Mouse (Mus musculus): ENCODE measurements around the gene Gtf2i. TPM values are rescaled to one million over a fixed set of nuclear protein-coding genes. Genes with fewer than 3 reads are reported as not detected.

The Gtf2i gene
- polyA plus RNA-seq, 1 experiment from 2014 or later: 108 TPM

DNA sequence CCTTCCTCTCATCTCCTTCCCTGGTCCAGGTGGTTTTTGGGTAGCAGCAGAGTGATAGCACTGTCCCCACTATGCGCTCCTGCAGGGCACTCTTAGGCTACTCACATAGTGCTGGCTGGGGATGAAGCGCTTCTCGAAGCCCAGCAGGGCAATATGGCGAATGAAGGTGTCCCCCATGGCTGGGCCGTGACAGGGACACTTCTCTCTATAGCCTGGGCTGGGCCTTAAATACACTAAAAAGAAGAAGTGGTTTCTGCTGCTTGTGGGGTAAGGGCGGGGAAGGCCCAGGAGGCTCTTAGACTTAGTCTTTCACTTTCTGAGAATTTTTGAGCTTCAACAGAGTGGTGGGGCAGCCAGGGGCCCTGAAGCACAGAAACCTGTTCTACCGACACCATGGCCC lies 85.2 kb downstream of the Gtf2i start, which contains the start of gene Ncf1:
Gene Ncf1, minus strand, starts transcription at position 235 of the 400 bp plus-strand sequence.
- Histone ChIP-seq H3K27ac (ENCODE audit: low read depth, low read length) (peak within 1 kb of the TSS; percentile 19), H3K4me2 (no peak within 1 kb of the TSS), H3K4me1 (replicated peaks; ENCODE audit: control insufficient read depth, insufficient read depth, low read length) (peaks cover 22% of the 10 kb centered on the region)

DNA sequence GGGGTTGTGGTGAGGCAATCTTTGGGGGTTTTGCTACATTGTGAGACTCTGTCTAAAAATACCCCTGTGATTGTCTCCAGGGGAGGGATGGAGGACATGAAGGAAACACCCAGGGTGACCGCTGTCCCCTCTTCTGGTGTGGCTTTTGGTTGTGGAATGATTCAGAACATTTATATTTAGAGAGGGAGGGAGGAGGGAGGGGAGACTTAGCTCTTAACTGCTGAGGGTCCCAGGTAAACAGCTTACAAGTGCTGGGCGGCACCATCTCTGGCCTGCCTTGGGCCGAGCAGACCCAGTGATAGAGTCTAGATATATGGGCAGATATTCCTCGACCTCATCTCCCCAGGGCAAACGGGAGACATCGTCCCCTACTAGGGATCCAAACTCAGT lies 86.3 kb downstream of the Gtf2i start:
- 0 out of 2 replicates have a peak overlapping the region, but pooled peaks have one; percentile 12 for H3K4me3 ChIP-seq (ENCODE audit: low read depth, low read length)
- 61% methylated on average over 6 of the region's 6 CpGs for WGBS

More for the DNA sequence above, 85.2 kb downstream of the Gtf2i start, which contains the start of gene Ncf1:
- Histone ChIP-seq H3K9me3 (ENCODE audit: control insufficient read depth, low read length) (no peaks in the 10 kb centered on the region), H3K4me3 (ENCODE audit: low read depth, low read length) (0 out of 2 replicates have a peak within 1 kb of the TSS, but pooled peaks have one; percentile 12), H3K27me3 (replicated peaks; ENCODE audit: control insufficient read depth, insufficient read depth, low read length) (no peaks in the 10 kb centered on the region), H3K9ac (ENCODE audit: low read depth, low read length) (no peak within 1 kb of the TSS), H3K36me3 (ENCODE audit: control insufficient read depth, insufficient read depth, low read length) (no peaks in the 10 kb centered on the region)
- ATAC-seq (replicated peaks; ENCODE audit: low FRiP score): no peak
- DNase-seq (ENCODE audit: low spot score): no peak
- 63% methylated on average over 7 of the region's 7 CpGs for WGBS

DNA sequence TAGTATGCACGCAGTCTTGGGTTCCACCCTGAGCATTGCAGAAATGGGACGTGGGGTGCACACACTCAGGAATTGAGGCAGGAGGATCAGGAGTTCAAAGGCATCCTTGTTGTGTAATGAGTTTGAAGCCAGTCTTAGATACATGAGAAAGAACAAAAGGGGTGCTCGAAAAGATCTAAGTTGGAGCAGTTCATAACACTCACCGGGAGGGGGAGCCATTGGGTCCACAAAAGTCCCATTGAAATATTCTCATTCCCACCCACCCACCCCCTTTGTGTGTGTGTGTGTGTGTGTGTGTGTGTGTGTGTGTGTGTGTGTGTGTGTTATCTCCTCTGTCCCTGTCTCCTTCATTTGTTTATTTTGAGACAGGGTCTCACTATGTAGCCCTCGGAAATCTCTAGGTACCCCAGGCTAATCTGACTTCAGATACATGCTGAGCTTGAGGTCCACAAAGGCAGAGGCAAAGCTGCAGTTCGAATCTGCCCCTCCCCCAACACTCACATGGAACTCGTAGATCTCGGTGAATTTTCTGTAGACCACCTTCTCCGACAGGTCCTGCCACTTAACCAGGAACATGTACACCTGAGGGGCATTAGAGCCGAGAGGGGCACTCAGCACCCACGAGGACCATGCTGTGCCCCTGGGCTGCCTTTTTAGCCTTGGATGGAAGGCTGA lies 86.8 kb downstream of the Gtf2i start:
- H3K4me1 ChIP-seq (replicated peaks; ENCODE audit: control insufficient read depth, insufficient read depth, low read length): peaks cover 18% of the 10 kb centered on the region
- no peak overlapping the region for H3K27ac ChIP-seq (ENCODE audit: low read depth, low read length)
- no peaks in the 10 kb centered on the region for H3K27me3 ChIP-seq (replicated peaks; ENCODE audit: control insufficient read depth, insufficient read depth, low read length)
- no peak overlapping the region for H3K4me3 ChIP-seq (ENCODE audit: low read depth, low read length)
- H3K9me3 ChIP-seq (ENCODE audit: control insufficient read depth, low read length): no peaks in the 10 kb centered on the region
- no peaks in the 10 kb centered on the region for H3K36me3 ChIP-seq (ENCODE audit: control insufficient read depth, insufficient read depth, low read length)
- no peak overlapping the region for H3K9ac ChIP-seq (ENCODE audit: low read depth, low read length)
- 31% methylated on average over 11 of the region's 11 CpGs for WGBS
- no peak for DNase-seq (ENCODE audit: low spot score)
- ATAC-seq (replicated peaks; ENCODE audit: low FRiP score): no peak
- H3K4me2 ChIP-seq: no peak overlapping the region; the same call in 1 of the 2 replicates

More for the DNA sequence above, 86.3 kb downstream of the Gtf2i start:
- Histone ChIP-seq H3K27me3 (replicated peaks; ENCODE audit: control insufficient read depth, insufficient read depth, low read length) (no peaks in the 10 kb centered on the region), H3K27ac (ENCODE audit: low read depth, low read length) (peak overlapping the region; percentile 19; the same call in 1 of the 2 replicates), H3K4me2 (no peak overlapping the region; the same call in 1 of the 2 replicates), H3K9ac (ENCODE audit: low read depth, low read length) (no peak overlapping the region), H3K4me1 (replicated peaks; ENCODE audit: control insufficient read depth, insufficient read depth, low read length) (peaks cover 22% of the 10 kb centered on the region), H3K36me3 (ENCODE audit: control insufficient read depth, insufficient read depth, low read length) (no peaks in the 10 kb centered on the region), H3K9me3 (ENCODE audit: control insufficient read depth, low read length) (no peaks in the 10 kb centered on the region)
- DNase-seq (ENCODE audit: low spot score): no peak
- no peak for ATAC-seq (replicated peaks; ENCODE audit: low FRiP score)

DNA sequence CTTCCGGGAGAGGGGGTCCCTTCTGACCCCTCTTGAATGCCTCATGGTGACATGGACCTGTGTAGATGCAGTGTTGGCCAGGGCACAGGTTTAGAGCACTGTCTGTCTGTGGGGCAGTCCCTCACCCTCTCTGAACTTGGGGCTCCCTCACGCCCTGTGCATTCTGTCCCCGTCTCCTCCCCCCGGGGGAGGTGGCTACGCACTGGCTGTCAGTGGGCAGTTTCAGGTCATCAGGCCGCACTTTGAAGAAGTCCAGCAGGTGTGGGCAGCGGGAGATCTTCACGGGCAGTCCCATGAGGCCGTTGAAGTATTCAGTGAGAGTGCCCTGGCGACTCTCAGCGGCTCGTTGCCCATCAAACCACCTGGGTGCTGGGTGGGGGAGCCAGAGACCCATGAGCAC lies 87.6 kb downstream of the Gtf2i start:
- 68% methylated on average over 12 of the region's 12 CpGs for WGBS
- Histone ChIP-seq H3K9me3 (ENCODE audit: control insufficient read depth, low read length) (no peaks in the 10 kb centered on the region), H3K27ac (ENCODE audit: low read depth, low read length) (no peak overlapping the region), H3K36me3 (ENCODE audit: control insufficient read depth, insufficient read depth, low read length) (no peaks in the 10 kb centered on the region), H3K9ac (ENCODE audit: low read depth, low read length) (no peak overlapping the region), H3K27me3 (replicated peaks; ENCODE audit: control insufficient read depth, insufficient read depth, low read length) (peaks cover 7% of the 10 kb centered on the region), H3K4me3 (ENCODE audit: low read depth, low read length) (no peak overlapping the region), H3K4me1 (replicated peaks; ENCODE audit: control insufficient read depth, insufficient read depth, low read length) (peaks cover 16% of the 10 kb centered on the region), H3K4me2 (no peak overlapping the region)
- no peak for ATAC-seq (replicated peaks; ENCODE audit: low FRiP score)
- no peak for DNase-seq (ENCODE audit: low spot score)

DNA sequence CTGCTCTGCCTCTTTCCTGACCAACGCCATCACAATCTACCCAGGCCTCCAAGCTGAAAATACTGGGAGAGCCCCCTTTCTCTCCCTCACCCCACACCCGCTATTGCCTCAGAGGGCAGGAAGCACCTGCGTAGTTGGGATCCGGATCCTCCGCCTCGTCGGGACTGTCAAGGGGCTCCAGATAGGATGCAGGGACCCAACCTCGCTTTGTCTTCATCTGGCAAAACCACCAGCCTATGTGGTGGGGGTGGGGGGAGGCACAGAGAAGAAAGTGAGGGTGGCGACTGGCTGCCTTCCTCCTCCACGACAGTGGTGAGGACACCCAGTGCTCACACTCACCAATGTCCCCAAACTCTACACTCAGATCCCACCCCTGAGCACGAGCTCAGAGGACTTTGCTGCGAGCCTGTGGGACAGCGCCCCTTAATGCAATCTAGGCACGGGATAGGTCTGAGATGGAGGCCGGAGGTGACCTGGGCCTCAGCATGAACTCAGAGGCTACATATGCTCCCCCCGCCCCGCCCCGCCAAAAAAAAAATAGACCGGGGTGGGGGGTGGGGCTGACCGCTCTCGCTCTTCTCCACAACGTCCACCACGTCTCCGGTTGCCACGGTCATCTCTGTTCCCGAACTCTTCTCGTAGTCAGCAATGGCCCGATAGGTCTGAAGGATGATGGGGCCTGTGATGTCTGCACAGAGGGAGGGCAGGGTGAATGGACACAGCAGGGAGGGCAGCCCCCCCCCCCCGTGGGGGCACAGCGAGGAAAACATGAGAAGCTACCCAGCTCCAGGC lies 89.3 kb downstream of the Gtf2i start:
- Histone ChIP-seq H3K4me1 (replicated peaks; ENCODE audit: control insufficient read depth, insufficient read depth, low read length) (peaks cover 17% of the 10 kb centered on the region), H3K27me3 (replicated peaks; ENCODE audit: control insufficient read depth, insufficient read depth, low read length) (peaks cover 14% of the 10 kb centered on the region), H3K9ac (ENCODE audit: low read depth, low read length) (no peak overlapping the region), H3K27ac (ENCODE audit: low read depth, low read length) (no peak overlapping the region), H3K36me3 (ENCODE audit: control insufficient read depth, insufficient read depth, low read length) (no peaks in the 10 kb centered on the region), H3K9me3 (ENCODE audit: control insufficient read depth, low read length) (no peaks in the 10 kb centered on the region), H3K4me2 (no peak overlapping the region), H3K4me3 (ENCODE audit: low read depth, low read length) (no peak overlapping the region)
- ATAC-seq (replicated peaks; ENCODE audit: low FRiP score): no peak
- DNase-seq (ENCODE audit: low spot score): no peak
- 57% methylated on average over 30 of the region's 30 CpGs for WGBS

DNA sequence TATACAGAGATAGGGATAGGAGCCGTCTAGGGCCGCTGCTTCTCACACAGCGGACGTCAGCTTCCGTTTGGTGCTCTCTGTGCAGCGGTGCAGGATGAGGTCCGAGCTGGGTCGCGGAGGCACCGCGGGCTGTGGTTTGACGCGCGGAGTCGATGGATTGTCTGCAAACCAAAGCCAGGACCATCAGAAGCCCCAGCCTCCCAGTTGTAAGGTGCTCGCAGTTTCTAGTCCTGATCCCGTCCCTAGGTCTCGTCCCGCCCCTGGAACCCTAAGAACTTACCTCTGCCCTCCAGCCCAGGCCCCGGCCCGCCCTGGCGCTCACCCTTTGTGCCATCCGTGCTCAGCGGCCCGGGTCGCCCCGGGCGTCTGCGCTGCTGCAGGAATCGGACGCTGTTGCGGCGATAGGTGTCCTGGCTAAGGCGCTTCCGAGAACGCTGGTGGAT lies 92.8 kb downstream of the Gtf2i start:
- H3K9ac ChIP-seq (ENCODE audit: low read depth, low read length): peak overlapping the region; percentile 48; the same call in 1 of the 2 replicates
- H3K4me3 ChIP-seq (ENCODE audit: low read depth, low read length): peak overlapping the region; percentile 38
- H3K27ac ChIP-seq (ENCODE audit: low read depth, low read length): no peak overlapping the region
- no peaks in the 10 kb centered on the region for H3K9me3 ChIP-seq (ENCODE audit: control insufficient read depth, low read length)
- H3K36me3 ChIP-seq (ENCODE audit: control insufficient read depth, insufficient read depth, low read length): no peaks in the 10 kb centered on the region
- DNase-seq (ENCODE audit: low spot score): no peak
- H3K27me3 ChIP-seq (replicated peaks; ENCODE audit: control insufficient read depth, insufficient read depth, low read length): peaks cover 14% of the 10 kb centered on the region
- ATAC-seq (replicated peaks; ENCODE audit: low FRiP score): peak; percentile 10; the same call in 1 of the 2 replicates
- peaks cover 14% of the 10 kb centered on the region for H3K4me1 ChIP-seq (replicated peaks; ENCODE audit: control insufficient read depth, insufficient read depth, low read length)
- WGBS: 7% methylated on average over 36 of the region's 36 CpGs
- H3K4me2 ChIP-seq: peak overlapping the region; percentile 74

DNA sequence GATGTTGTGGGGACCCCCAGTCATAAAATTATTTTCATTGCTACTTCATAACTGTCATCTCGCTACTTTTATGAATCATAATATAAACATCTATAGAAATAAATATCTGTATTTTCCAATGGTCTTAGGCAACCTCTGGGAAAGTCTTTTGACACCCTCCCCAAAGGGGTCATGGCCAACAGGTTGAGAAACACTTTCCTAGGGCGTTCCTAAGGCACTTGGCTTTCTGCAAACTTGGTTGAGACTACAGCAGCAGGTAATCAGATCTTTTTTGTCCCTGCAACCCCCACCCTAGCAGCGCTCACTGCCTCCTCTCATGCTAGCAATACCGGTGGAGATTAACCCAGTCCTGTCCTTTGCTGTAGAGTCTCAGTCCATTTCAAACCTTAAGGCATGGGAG lies 93.3 kb downstream of the Gtf2i start:
- DNase-seq (ENCODE audit: low spot score) (no peak), ATAC-seq (replicated peaks; ENCODE audit: low FRiP score) (no peak)
- Histone ChIP-seq H3K9ac (ENCODE audit: low read depth, low read length) (no peak overlapping the region), H3K4me2 (peak overlapping the region; percentile 74), H3K4me3 (ENCODE audit: low read depth, low read length) (peak overlapping the region; percentile 38; the same call in 1 of the 2 replicates), H3K36me3 (ENCODE audit: control insufficient read depth, insufficient read depth, low read length) (no peaks in the 10 kb centered on the region), H3K27ac (ENCODE audit: low read depth, low read length) (no peak overlapping the region), H3K9me3 (ENCODE audit: control insufficient read depth, low read length) (no peaks in the 10 kb centered on the region), H3K4me1 (replicated peaks; ENCODE audit: control insufficient read depth, insufficient read depth, low read length) (peaks cover 13% of the 10 kb centered on the region), H3K27me3 (replicated peaks; ENCODE audit: control insufficient read depth, insufficient read depth, low read length) (peaks cover 14% of the 10 kb centered on the region)
- WGBS: 43% methylated on average over 4 of the region's 4 CpGs

DNA sequence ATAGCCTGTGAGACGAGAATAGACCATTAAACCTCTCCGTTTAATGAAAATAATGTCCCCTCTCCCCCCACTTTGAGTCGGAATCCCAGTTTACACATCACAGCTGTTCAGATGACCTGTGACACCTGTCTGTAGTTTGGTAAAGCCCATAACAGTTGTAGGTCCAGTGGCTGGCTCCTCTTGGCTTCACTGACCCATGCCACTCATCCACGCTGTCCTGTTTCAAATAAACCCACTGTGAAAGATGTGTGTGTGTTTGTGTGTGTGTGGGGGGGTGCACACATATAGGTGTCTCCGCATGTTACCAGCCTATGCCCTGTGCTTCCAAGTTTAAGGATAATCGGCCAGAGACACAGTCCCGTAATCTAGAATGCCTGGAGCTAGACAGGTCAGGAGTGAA lies 96.7 kb downstream of the Gtf2i start:
- DNase-seq (ENCODE audit: low spot score) (no peak), ATAC-seq (replicated peaks; ENCODE audit: low FRiP score) (no peak)
- WGBS: 86% methylated on average over 7 of the region's 7 CpGs

More for the DNA sequence above, 96.7 kb downstream of the Gtf2i start:
- Histone ChIP-seq H3K9me3 (ENCODE audit: control insufficient read depth, low read length) (no peaks in the 10 kb centered on the region), H3K9ac (ENCODE audit: low read depth, low read length) (no peak overlapping the region), H3K4me3 (ENCODE audit: low read depth, low read length) (no peak overlapping the region), H3K4me2 (no peak overlapping the region), H3K27ac (ENCODE audit: low read depth, low read length) (no peak overlapping the region), H3K4me1 (replicated peaks; ENCODE audit: control insufficient read depth, insufficient read depth, low read length) (peaks cover 13% of the 10 kb centered on the region), H3K36me3 (ENCODE audit: control insufficient read depth, insufficient read depth, low read length) (no peaks in the 10 kb centered on the region), H3K27me3 (replicated peaks; ENCODE audit: control insufficient read depth, insufficient read depth, low read length) (peaks cover 14% of the 10 kb centered on the region)

Data from liver, embryonic 11.5 days (tissue).